Mouse (Mus musculus) cerebellum, adult 11-12 months (tissue): Measurements from ENCODE around the gene Smg7.
A peak's percentile ranks its signal among the peaks of the same experiment; 100 is the strongest.

Experiments used
- DNase-seq: peaks from one replicate; pipeline ENCODE4 v3.0.0; 2022

Smg7 gene

GRCm38 (mm10) chr1:152804907-152805306, 97.5 kb downstream of the Smg7 start:
- DNase-seq: no peak

- DNase-seq: no peak
These were observed 101.7 kb downstream of the Smg7 start for GRCm38 (mm10) chr1:152800633-152801176.

GRCm38 (mm10) chr1:152799897-152800296, 102.5 kb downstream of the Smg7 start, which contains the start of gene Ncf2:
TSS of gene Ncf2 (plus strand) at chr1:152800194.
- DNase-seq: no peak

DNA sequence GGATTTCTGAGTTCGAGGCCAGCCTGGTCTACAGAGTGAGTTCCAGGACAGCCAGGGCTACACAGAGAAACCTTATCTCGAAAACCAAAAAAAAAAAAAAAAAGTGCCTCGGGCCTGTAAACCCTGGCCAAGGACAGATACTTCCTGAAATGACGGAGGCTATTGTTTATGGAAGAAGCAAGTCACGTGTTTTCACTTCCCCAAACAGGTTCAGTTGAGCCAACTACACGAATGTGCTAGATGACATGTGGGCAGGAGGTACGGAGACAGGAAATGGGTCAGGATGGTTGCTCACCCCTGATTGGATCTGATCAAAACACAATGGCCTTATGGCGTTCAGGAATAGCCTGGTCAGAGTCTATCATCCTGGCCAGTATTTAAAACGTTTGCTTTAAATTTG, 104.3 kb downstream of the Smg7 start:
- DNase-seq: no peak

- no peak for DNase-seq
These were observed 105.7 kb downstream of the Smg7 start for GRCm38 (mm10) chr1:152796683-152797263.

GRCm38 (mm10) chr1:152795688-152796255, 106.7 kb downstream of the Smg7 start:
- no peak for DNase-seq

DNA sequence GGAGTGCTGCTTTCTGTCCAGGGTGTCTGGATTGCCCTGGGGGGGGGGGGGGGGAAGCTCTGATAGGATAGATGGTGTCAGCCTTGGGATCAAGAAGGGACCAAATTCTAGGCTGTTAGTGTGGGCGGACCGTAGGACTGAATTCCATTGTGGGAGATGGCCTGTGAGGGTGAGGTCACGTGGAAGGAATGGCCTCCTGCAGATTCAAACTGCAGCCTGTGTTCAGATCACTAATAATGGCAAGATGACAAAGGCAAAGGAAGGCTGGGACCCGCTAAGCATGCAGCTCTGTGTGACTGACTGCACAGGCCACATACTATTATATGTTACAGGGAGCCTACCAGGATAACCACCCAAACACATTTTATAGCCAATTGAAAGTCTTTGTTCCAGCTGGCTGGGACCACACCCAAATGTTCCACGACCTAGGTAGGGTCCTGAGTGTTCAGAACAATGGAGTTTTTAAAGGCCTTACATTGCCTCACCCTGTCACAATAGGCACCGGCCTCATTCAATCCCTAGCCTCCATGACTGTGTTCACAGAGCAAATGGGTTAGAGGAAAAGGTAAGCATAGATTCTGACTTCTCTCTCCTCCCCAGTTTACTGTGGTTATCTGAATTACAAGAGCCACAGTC, 108.8 kb downstream of the Smg7 start:
- no peak for DNase-seq

- DNase-seq: peak; percentile 40
These were observed 109.5 kb downstream of the Smg7 start for GRCm38 (mm10) chr1:152792736-152793494.

DNA sequence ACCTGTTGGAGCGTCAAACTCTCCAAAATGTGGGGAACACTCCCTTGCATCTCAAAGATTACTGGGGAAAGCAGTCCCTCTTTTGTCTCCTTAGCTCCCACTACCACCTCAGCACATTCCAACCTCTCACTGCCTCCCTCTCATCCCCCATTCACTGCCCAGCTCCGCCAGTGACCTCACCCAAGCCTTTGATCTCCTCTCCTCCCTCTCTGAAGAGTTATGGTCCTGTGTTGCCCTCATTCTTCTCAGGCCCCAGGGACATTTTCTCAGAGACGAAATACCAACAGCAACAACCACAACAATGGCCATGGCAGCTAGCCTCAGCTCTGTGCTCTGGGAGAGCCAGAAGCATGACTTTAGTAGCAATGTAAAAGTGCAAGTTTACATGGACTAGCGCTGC, 111.2 kb downstream of the Smg7 start:
- no peak for DNase-seq

GRCm38 (mm10) chr1:152790821-152791220, 111.6 kb downstream of the Smg7 start:
- DNase-seq: no peak

- DNase-seq: no peak
These were observed 112.2 kb downstream of the Smg7 start for GRCm38 (mm10) chr1:152790254-152790653.

DNA sequence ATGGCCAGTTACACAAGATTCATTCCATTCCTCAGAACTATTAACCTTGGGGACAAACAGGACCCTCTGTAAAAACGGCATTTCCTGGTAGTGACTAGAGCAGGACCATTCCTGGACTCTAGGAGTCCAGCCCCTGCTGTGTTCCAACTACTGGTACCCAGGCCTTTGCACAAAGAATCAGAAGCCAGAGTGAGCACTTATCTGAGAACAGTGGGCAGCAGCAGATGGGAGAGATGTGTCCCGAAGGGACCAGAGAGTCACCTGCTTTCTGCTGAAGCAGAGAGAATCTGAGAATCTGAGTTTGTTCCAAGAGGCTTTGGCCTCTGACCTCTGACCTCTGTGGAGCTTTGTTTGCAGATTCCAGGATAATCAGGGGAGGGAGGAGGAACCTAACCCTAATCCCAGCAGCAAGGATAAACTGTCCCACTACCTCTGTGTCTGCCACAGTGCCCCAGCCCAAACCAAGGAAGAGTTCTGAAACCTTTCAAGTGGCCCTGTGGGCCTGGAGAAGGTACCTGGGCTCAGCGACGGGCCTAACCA, 114.3 kb downstream of the Smg7 start:
- DNase-seq: no peak
